Mouse (Mus musculus): ENCODE data around the gene Apol8. TPM values are rescaled to one million over a fixed set of nuclear protein-coding genes. Genes with fewer than 3 reads are reported as not detected.

Gene Apol8
- polyA plus RNA-seq, 1 experiment from 2014 or later, result not detected

- peaks cover 38% of the 10 kb centered on the region for H3K4me1 ChIP-seq (ENCODE audit: control insufficient read depth, insufficient read depth, low read length)
- WGBS, result 15% methylated on average over 14 of the region's 14 CpGs
- H3K36me3 ChIP-seq (ENCODE audit: control insufficient read depth, insufficient read depth, low read length), result peaks cover 69% of the 10 kb centered on the region
- H3K4me2 ChIP-seq (replicated peaks; ENCODE audit: low read depth, low read length), result no peak overlapping the region
- ATAC-seq (ENCODE audit: low FRiP score, low TSS enrichment), result peak; percentile 68
- no peaks in the 10 kb centered on the region for H3K9me3 ChIP-seq (ENCODE audit: control insufficient read depth, low read length)
- peak overlapping the region; percentile 94 for H3K27ac ChIP-seq (ENCODE audit: low read depth, low read length)
- H3K27me3 ChIP-seq (ENCODE audit: control insufficient read depth, insufficient read depth, low read length), result no peaks in the 10 kb centered on the region
- H3K9ac ChIP-seq (ENCODE audit: low read depth, low read length), result peak overlapping the region; percentile 42; the same call in 1 of the 2 replicates
- H3K4me3 ChIP-seq (ENCODE audit: low read length), result no peak overlapping the region
These were observed 42.1 kb upstream of the Apol8 start for GRCm38 (mm10) chr15:77798664-77799490.

DNA sequence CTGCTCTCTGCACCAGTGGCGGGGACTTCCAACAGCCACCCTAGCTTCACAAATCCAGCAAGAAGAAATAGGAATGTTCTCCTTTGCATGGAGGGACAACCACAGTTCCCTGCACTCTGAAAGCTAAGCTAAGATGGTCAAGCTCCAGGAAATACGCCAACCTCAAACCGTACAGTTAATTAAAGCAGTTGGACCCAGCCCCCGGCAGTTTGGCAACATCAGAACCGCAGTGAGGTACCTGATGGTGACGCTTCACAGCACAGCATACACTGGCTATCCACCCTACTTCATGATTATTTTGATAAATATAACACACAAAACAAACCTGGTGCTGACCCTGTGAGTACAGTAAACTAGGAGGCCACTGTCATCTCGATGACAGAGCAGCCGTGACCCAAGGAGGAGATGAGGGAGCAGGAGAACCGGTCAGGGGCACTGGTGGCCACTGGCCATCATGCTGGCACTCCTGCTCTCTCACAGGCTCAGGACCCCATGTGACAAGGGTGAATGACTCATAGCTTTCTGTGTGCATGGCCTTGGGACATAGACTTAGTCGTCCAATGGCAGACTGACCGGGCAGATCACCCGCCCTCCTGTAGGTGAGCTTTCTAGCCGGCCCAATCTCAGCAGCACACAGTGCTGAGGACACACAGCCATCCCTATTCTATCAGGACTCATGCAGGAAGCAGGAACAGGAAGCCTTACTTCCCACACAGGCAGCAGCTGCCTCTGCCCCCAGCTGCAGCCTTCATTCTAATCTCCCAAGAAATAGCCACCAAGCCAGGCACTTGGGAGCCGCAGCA lies 41.0 kb upstream of the Apol8 start:
- peaks cover 67% of the 10 kb centered on the region for H3K36me3 ChIP-seq (ENCODE audit: control insufficient read depth, insufficient read depth, low read length)
- H3K9me3 ChIP-seq (ENCODE audit: control insufficient read depth, low read length), result no peaks in the 10 kb centered on the region
- no peak overlapping the region for H3K4me2 ChIP-seq (replicated peaks; ENCODE audit: low read depth, low read length)
- ATAC-seq (ENCODE audit: low FRiP score, low TSS enrichment), result 0 out of 2 replicates have a peak, but pooled peaks have one; percentile 20
- H3K27ac ChIP-seq (ENCODE audit: low read depth, low read length), result peak overlapping the region; percentile 94
- WGBS, result 69% methylated on average over 14 of the region's 14 CpGs
- peaks cover 38% of the 10 kb centered on the region for H3K4me1 ChIP-seq (ENCODE audit: control insufficient read depth, insufficient read depth, low read length)
- no peak overlapping the region for H3K9ac ChIP-seq (ENCODE audit: low read depth, low read length)
- no peak overlapping the region for H3K4me3 ChIP-seq (ENCODE audit: low read length)
- H3K27me3 ChIP-seq (ENCODE audit: control insufficient read depth, insufficient read depth, low read length), result no peaks in the 10 kb centered on the region

DNA sequence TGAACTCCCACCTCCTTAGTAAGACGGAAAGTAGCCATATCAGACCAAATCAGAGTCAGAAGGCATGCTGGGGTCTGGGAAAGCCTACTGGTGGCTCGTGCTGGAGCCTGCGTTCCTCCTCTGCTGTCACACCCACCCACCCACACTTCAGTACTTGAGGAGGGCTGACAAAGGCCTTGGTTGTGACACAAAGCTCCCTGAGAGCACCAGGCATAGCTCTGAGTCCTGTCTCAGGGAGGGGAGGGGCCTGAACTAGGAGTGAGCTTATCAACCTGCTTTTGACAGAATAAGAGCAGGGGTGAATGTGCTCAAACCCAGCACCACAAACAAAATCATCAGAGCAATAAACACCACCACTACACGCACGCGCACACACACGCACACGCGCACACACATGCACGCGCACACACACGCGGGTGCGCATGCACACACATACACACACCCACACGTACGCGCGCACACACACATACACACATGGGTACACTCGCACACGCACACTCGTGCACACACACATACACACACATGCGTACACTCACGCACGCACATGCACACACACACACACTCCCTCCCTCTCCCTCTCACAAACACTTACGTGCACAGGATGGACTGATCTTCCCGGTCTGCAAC lies 39.7 kb upstream of the Apol8 start:
- Histone ChIP-seq H3K9me3 (ENCODE audit: control insufficient read depth, low read length) (no peaks in the 10 kb centered on the region), H3K4me3 (ENCODE audit: low read length) (no peak overlapping the region), H3K27ac (ENCODE audit: low read depth, low read length) (no peak overlapping the region), H3K36me3 (ENCODE audit: control insufficient read depth, insufficient read depth, low read length) (peaks cover 68% of the 10 kb centered on the region), H3K4me1 (ENCODE audit: control insufficient read depth, insufficient read depth, low read length) (peaks cover 38% of the 10 kb centered on the region), H3K27me3 (ENCODE audit: control insufficient read depth, insufficient read depth, low read length) (no peaks in the 10 kb centered on the region), H3K4me2 (replicated peaks; ENCODE audit: low read depth, low read length) (no peak overlapping the region), H3K9ac (ENCODE audit: low read depth, low read length) (no peak overlapping the region)
- ATAC-seq (ENCODE audit: low FRiP score, low TSS enrichment), result no peak
- WGBS, result 95% methylated on average over 26 of the region's 26 CpGs

DNA sequence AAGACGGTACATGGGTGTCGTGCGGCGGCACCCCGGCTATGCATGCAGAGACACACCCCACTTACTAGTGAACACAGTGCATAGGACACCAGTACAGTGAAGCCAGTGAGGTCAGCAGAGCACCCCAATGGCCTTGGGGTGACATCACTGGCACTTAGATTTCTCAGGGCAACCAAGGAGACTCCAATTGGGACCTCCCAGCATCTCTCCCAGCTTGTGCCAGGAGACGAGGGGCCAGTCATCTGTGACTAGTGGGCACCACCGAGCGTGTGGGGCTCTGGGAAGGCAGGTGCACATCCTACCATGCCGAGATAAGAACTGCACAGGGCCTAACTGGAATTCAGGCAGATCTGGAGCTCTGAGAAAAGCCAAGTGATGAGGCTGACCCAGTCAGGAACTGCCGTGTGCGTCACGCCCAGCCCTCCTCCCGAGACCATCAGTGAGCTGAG lies 38.1 kb upstream of the Apol8 start:
- ATAC-seq (ENCODE audit: low FRiP score, low TSS enrichment), result no peak
- Histone ChIP-seq H3K4me2 (replicated peaks; ENCODE audit: low read depth, low read length) (no peak overlapping the region), H3K27me3 (ENCODE audit: control insufficient read depth, insufficient read depth, low read length) (no peaks in the 10 kb centered on the region), H3K9me3 (ENCODE audit: control insufficient read depth, low read length) (no peaks in the 10 kb centered on the region), H3K36me3 (ENCODE audit: control insufficient read depth, insufficient read depth, low read length) (peaks cover 73% of the 10 kb centered on the region), H3K4me3 (ENCODE audit: low read length) (no peak overlapping the region), H3K4me1 (ENCODE audit: control insufficient read depth, insufficient read depth, low read length) (peaks cover 29% of the 10 kb centered on the region), H3K27ac (ENCODE audit: low read depth, low read length) (no peak overlapping the region), H3K9ac (ENCODE audit: low read depth, low read length) (no peak overlapping the region)
- 88% methylated on average over 13 of the region's 13 CpGs for WGBS

- Histone ChIP-seq H3K36me3 (ENCODE audit: control insufficient read depth, insufficient read depth, low read length) (peaks cover 76% of the 10 kb centered on the region), H3K9me3 (ENCODE audit: control insufficient read depth, low read length) (no peaks in the 10 kb centered on the region), H3K9ac (ENCODE audit: low read depth, low read length) (no peak overlapping the region), H3K4me1 (ENCODE audit: control insufficient read depth, insufficient read depth, low read length) (peaks cover 23% of the 10 kb centered on the region), H3K4me2 (replicated peaks; ENCODE audit: low read depth, low read length) (no peak overlapping the region), H3K27ac (ENCODE audit: low read depth, low read length) (no peak overlapping the region), H3K4me3 (ENCODE audit: low read length) (no peak overlapping the region), H3K27me3 (ENCODE audit: control insufficient read depth, insufficient read depth, low read length) (no peaks in the 10 kb centered on the region)
- 79% methylated on average over 13 of the region's 13 CpGs for WGBS
- ATAC-seq (ENCODE audit: low FRiP score, low TSS enrichment), result no peak
These were observed 37.5 kb upstream of the Apol8 start for GRCm38 (mm10) chr15:77794138-77794907.

DNA sequence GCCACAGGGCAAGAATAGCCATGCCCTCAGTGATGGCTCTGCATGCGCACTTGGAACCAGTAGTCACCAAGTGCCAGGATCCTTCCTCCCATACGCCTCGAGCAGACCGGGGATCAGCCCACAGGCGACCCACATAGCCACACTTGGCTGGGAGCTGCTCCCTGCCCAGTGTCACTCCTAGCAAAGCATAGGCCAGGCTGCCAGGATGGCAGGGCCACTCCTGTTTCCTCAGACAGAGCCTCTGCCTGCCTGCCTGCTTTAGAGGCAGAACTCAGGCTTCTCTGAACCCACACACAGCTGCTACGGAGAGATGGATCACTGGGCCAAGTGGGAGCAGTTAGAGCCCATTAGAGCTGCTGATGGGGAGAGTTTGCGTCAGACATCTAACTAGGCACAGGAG lies 36.8 kb upstream of the Apol8 start:
- Histone ChIP-seq H3K4me2 (replicated peaks; ENCODE audit: low read depth, low read length) (no peak overlapping the region), H3K36me3 (ENCODE audit: control insufficient read depth, insufficient read depth, low read length) (peaks cover 83% of the 10 kb centered on the region), H3K27ac (ENCODE audit: low read depth, low read length) (no peak overlapping the region), H3K27me3 (ENCODE audit: control insufficient read depth, insufficient read depth, low read length) (no peaks in the 10 kb centered on the region), H3K9ac (ENCODE audit: low read depth, low read length) (no peak overlapping the region), H3K4me3 (ENCODE audit: low read length) (no peak overlapping the region), H3K9me3 (ENCODE audit: control insufficient read depth, low read length) (no peaks in the 10 kb centered on the region), H3K4me1 (ENCODE audit: control insufficient read depth, insufficient read depth, low read length) (peaks cover 16% of the 10 kb centered on the region)
- ATAC-seq (ENCODE audit: low FRiP score, low TSS enrichment), result no peak
- 92% methylated on average over 7 of the region's 7 CpGs for WGBS

DNA sequence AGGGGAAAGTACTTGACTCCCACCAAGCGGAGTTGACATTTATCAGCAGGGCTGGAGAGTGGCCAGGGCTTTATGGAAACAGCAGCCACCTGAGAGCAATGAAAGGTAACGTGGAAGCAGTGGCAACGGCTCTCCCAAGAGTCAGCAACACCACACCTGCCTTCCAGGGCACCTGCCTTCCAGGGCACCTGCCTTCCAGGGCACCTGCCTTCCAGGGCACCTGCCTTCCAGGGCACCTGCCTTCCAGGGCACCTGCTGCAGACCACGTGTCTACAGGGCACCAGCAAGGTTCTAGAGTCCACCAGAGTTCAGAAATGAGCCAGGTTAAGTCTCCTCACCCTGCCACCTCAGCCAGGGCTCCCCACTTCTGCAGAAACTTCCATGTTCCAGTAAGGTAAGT lies 36.3 kb upstream of the Apol8 start:
- Histone ChIP-seq H3K4me2 (replicated peaks; ENCODE audit: low read depth, low read length) (no peak overlapping the region), H3K36me3 (ENCODE audit: control insufficient read depth, insufficient read depth, low read length) (peaks cover 88% of the 10 kb centered on the region), H3K9me3 (ENCODE audit: control insufficient read depth, low read length) (no peaks in the 10 kb centered on the region), H3K4me1 (ENCODE audit: control insufficient read depth, insufficient read depth, low read length) (peaks cover 11% of the 10 kb centered on the region; the same call in 1 of the 2 replicates), H3K27ac (ENCODE audit: low read depth, low read length) (no peak overlapping the region), H3K9ac (ENCODE audit: low read depth, low read length) (no peak overlapping the region), H3K27me3 (ENCODE audit: control insufficient read depth, insufficient read depth, low read length) (no peaks in the 10 kb centered on the region), H3K4me3 (ENCODE audit: low read length) (no peak overlapping the region)
- WGBS, result 96% methylated on average over 4 of the region's 4 CpGs
- ATAC-seq (ENCODE audit: low FRiP score, low TSS enrichment), result no peak

GRCm38 (mm10) chr15:77792056-77792455 lies 35.3 kb upstream of the Apol8 start:
- Histone ChIP-seq H3K9ac (ENCODE audit: low read depth, low read length) (no peak overlapping the region), H3K27me3 (ENCODE audit: control insufficient read depth, insufficient read depth, low read length) (no peaks in the 10 kb centered on the region), H3K4me2 (replicated peaks; ENCODE audit: low read depth, low read length) (no peak overlapping the region), H3K4me3 (ENCODE audit: low read length) (no peak overlapping the region), H3K4me1 (ENCODE audit: control insufficient read depth, insufficient read depth, low read length) (0 out of 2 replicates have a peak, but pooled peaks cover under 1% of the 10 kb centered on the region), H3K27ac (ENCODE audit: low read depth, low read length) (no peak overlapping the region), H3K9me3 (ENCODE audit: control insufficient read depth, low read length) (no peaks in the 10 kb centered on the region), H3K36me3 (ENCODE audit: control insufficient read depth, insufficient read depth, low read length) (peaks cover 95% of the 10 kb centered on the region)
- no peak for ATAC-seq (ENCODE audit: low FRiP score, low TSS enrichment)
- 91% methylated on average over 9 of the region's 9 CpGs for WGBS

All from kidney, embryonic 14.5 days (tissue).